Mouse (Mus musculus) heart, embryonic 13.5 days (tissue): ENCODE measurements around the gene Gm17409. TPM values are rescaled to one million over a fixed set of nuclear protein-coding genes. Genes with fewer than 3 reads are reported as not detected.

ENCODE experiments used
- ATAC-seq: fragments of 200-750 bp; cut with Nextera tagmentation; 2 replicates; pipeline ENCODE4 v1.8.0; 2017; ENCODE audit warnings: moderate TSS enrichment; ENCODE audit not compliant: insufficient number of reproducible peaks, low FRiP score, low TSS enrichment; ENCODE audit errors: extremely low read depth
- H3K27ac ChIP-seq: fragments of 300-500 bp; sonication (generic); replicated peaks from 2 replicates; pipeline ENCODE4 v1.5.1; 2015; ENCODE audit warnings: moderate library complexity, mild to moderate bottlenecking, inconsistent platforms
- H3K27me3 ChIP-seq: fragments of 300-500 bp; sonication (generic); replicated peaks from 2 replicates; pipeline ENCODE4 v1.6.1; 2015; ENCODE audit warnings: mild to moderate bottlenecking, inconsistent platforms
- H3K36me3 ChIP-seq: fragments of 300-500 bp; sonication (generic); 2 replicates; pipeline ENCODE4 v1.6.1; 2015; ENCODE audit warnings: mild to moderate bottlenecking, inconsistent platforms
- H3K4me1 ChIP-seq: fragments of 300-500 bp; sonication (generic); 2 replicates; pipeline ENCODE4 v1.6.1; 2015; ENCODE audit warnings: inconsistent platforms
- H3K4me2 ChIP-seq: fragments of 300-500 bp; sonication (generic); 2 replicates; pipeline ENCODE4 v1.6.1; 2015; ENCODE audit warnings: inconsistent platforms, mild to moderate bottlenecking, moderate library complexity
- H3K4me3 ChIP-seq: fragments of 300-500 bp; sonication (generic); 2 replicates; pipeline ENCODE4 v1.5.1; 2015; ENCODE audit warnings: moderate library complexity, mild to moderate bottlenecking, inconsistent platforms
- H3K9ac ChIP-seq: fragments of 300-500 bp; sonication (generic); 2 replicates; pipeline ENCODE4 v1.6.1; 2015; ENCODE audit warnings: inconsistent platforms, mild to moderate bottlenecking, moderate library complexity
- H3K9me3 ChIP-seq: fragments of 300-500 bp; sonication (generic); 2 replicates; pipeline ENCODE4 v1.6.1; 2016; ENCODE audit warnings: inconsistent platforms
- WGBS: fragments of 180-500 bp; shearing (Covaris S2); methylation state at CpG from one replicate; pipeline ENCODE4 v1.1.7; 2015; ENCODE audit warnings: mixed read lengths; 5-methylcytosine and 5-hydroxymethylcytosine counted together
- polyA plus RNA-seq: library from polyadenylated mRNA; unstranded; fragments of >200 nt; fragmentation: Nextera tagmentation; extraction: Ambion mirVana; gene quantifications from 2 replicates; pipeline ENCODE4 v1.2.1, GENCODE M21; 2015

The Gm17409 gene
- polyA plus RNA-seq, 1 experiment from 2014 or later: 0.15 TPM

GRCm38 (mm10) chr2:58510192-58510591 is 40.3 kb downstream of the Gm17409 start:
- ATAC-seq: no peak
- H3K4me1 ChIP-seq: peaks cover 94% of the 10 kb centered on the region
- no peaks in the 10 kb centered on the region for H3K9me3 ChIP-seq
- 47% methylated on average over 8 of the region's 8 CpGs for WGBS
- H3K4me2 ChIP-seq: peak overlapping the region; percentile 59
- peaks cover 11% of the 10 kb centered on the region; the same call in 1 of the 2 replicates for H3K36me3 ChIP-seq
- no peak overlapping the region for H3K4me3 ChIP-seq
- H3K27me3 ChIP-seq: no peaks in the 10 kb centered on the region
- peak overlapping the region; percentile 73 for H3K27ac ChIP-seq
- peak overlapping the region; percentile 61; the same call in 1 of the 2 replicates for H3K9ac ChIP-seq

DNA sequence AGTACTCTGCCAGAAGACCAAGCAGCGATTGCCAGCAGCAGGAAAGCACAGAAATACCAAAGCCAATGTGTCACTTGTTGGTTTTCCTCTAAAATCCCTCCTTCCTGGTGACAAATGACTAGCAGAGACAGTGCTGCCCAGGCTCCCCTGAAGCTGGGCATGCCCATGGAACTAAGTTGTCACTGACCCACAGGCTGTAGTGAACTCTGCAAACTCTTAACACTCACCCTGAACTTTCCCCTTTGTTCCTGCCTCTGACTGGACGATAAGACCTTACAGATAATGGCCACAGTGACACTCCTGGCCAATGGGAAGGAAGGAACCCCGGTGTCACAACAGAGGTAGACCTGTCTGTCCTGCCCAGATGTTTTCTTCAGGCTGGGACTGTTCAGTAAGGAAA is 43.3 kb downstream of the Gm17409 start:
- H3K36me3 ChIP-seq: peaks cover 11% of the 10 kb centered on the region; the same call in 1 of the 2 replicates
- no peaks in the 10 kb centered on the region for H3K9me3 ChIP-seq
- peaks cover 95% of the 10 kb centered on the region for H3K4me1 ChIP-seq
- no peak for ATAC-seq
- H3K9ac ChIP-seq: peak overlapping the region; percentile 59; the same call in 1 of the 2 replicates
- H3K4me3 ChIP-seq: no peak overlapping the region
- peak overlapping the region; percentile 69 for H3K27ac ChIP-seq
- peak overlapping the region; percentile 29 for H3K4me2 ChIP-seq
- no peaks in the 10 kb centered on the region for H3K27me3 ChIP-seq
- WGBS: 35% methylated on average over 3 of the region's 3 CpGs

- no peak overlapping the region for H3K27ac ChIP-seq
- H3K9ac ChIP-seq: no peak overlapping the region
- H3K36me3 ChIP-seq: peaks cover 11% of the 10 kb centered on the region; the same call in 1 of the 2 replicates
- WGBS: 87% methylated on average over 11 of the region's 11 CpGs
- H3K4me3 ChIP-seq: no peak overlapping the region
- no peaks in the 10 kb centered on the region for H3K27me3 ChIP-seq
- H3K4me2 ChIP-seq: peak overlapping the region; percentile 64
- H3K4me1 ChIP-seq: peaks cover 95% of the 10 kb centered on the region
- no peak for ATAC-seq
- H3K9me3 ChIP-seq: no peaks in the 10 kb centered on the region
Measured at GRCm38 (mm10) chr2:58514489-58514888, 44.6 kb downstream of the Gm17409 start.

DNA sequence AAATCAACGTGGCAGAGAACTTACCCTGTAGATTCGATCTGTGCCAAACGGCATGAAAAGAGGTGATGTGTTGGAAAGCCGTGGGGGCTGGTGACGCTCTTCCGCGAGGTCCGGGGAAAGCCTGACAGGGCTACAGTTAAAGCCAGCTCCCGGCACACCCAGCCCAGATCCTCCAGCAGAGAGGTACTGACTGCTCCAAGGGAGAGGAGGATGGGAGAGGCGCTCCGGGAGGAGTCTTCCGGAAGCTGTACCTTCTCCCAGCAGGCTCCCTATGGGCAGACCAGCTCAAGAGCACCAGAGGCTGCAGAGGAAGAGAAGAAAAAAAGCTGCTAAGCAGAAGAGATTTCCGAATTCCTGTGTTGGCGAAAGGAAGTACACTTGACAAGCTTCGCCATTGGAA is 46.1 kb downstream of the Gm17409 start:
- peak overlapping the region; percentile 69 for H3K9ac ChIP-seq
- 12% methylated on average over 15 of the region's 15 CpGs for WGBS
- H3K4me1 ChIP-seq: peaks cover 95% of the 10 kb centered on the region
- H3K36me3 ChIP-seq: peaks cover 11% of the 10 kb centered on the region; the same call in 1 of the 2 replicates
- peak overlapping the region; percentile 89 for H3K27ac ChIP-seq
- H3K4me3 ChIP-seq: peak overlapping the region; percentile 40
- no peaks in the 10 kb centered on the region for H3K27me3 ChIP-seq
- peak; percentile 28; the same call in 1 of the 2 replicates for ATAC-seq
- peak overlapping the region; percentile 64 for H3K4me2 ChIP-seq
- H3K9me3 ChIP-seq: no peaks in the 10 kb centered on the region

DNA sequence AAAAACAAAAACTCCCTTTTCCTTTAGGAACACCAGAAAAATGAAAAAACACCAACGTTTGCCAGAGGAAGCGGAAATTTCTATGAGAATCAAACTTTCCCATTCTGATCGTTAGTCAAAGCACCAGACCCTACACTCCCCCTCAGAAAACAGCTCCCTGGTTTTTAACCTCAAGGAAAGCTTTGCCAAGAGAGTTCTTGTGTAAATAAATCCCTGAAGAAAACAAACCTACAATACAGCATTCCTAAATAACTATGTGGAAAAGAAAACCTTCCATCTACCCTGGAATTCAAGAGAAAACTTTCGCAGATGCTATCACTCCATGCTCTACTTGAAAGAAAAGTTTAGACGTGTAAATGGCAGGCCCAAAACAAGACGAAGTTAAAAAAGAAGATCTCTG is 47.0 kb downstream of the Gm17409 start:
- peak overlapping the region; percentile 64 for H3K4me2 ChIP-seq
- peaks cover 7% of the 10 kb centered on the region; the same call in 1 of the 2 replicates for H3K36me3 ChIP-seq
- H3K9me3 ChIP-seq: no peaks in the 10 kb centered on the region
- WGBS: 40% methylated on average over 6 of the region's 6 CpGs
- ATAC-seq: no peak
- peak overlapping the region; percentile 89 for H3K27ac ChIP-seq
- H3K4me1 ChIP-seq: peaks cover 95% of the 10 kb centered on the region
- H3K4me3 ChIP-seq: no peak overlapping the region
- no peaks in the 10 kb centered on the region for H3K27me3 ChIP-seq
- no peak overlapping the region for H3K9ac ChIP-seq

DNA sequence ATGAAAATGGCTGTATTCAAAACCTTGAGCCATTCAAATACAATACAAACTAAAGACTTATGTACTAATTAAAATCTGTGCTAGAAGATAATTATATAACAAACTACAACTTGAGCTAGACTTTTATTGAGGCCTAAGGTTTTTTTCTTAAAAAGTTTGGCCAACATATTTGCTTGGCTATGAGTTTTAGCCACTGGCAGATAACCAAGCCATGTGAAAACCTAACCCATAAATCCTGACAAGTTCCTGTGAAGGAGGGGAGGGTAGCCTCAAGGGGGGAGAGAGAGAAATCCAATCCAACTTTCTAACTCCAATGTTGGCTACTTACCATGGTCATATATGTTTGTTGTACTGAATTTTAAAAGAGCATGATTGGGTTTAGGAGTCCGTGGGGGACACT is 48.6 kb downstream of the Gm17409 start:
- Histone ChIP-seq H3K4me2 (no peak overlapping the region), H3K36me3 (peaks cover 6% of the 10 kb centered on the region; the same call in 1 of the 2 replicates), H3K9me3 (no peaks in the 10 kb centered on the region), H3K9ac (no peak overlapping the region), H3K27ac (peak overlapping the region; percentile 70), H3K27me3 (no peaks in the 10 kb centered on the region), H3K4me1 (peaks cover 98% of the 10 kb centered on the region), H3K4me3 (no peak overlapping the region)
- no peak for ATAC-seq
- WGBS: 71% methylated on average over 1 of the region's 1 CpGs

Other genes starting within 250 kb of the Gm17409 start
- gene Acvr1c, start 112.2 kb upstream of the Gm17409 start, polyA plus RNA-seq: 2.1 and 2.4 TPM in 2 replicates
- 9.2 and 9.8 TPM in 2 replicates for gene Acvr1, start 97.0 kb downstream of the Gm17409 start, polyA plus RNA-seq
- 6.4 and 7.6 TPM in 2 replicates for gene Upp2, start 97.2 kb downstream of the Gm17409 start, polyA plus RNA-seq